Comparison of ENCODE assay signal across 8 mouse cellular contexts in genomic region chr15:63360402-63360801, GRCm38 (mm10).
DNase-seq lines count a peak whose midpoint lies in the region; ATAC-seq and TF ChIP-seq lines count a peak whose summit lies in the region.

No protein-coding gene starts in this region.

- no peak for TF ChIP-seq CTCF in kidney, postnatal 0 days (IDR thresholded peaks at IDR 0.05; ENCODE audit: low read depth)

- no peak overlapping the region for H3K4me2 ChIP-seq in kidney, postnatal 0 days (ENCODE audit: low read length)
- no peak overlapping the region for H3K4me2 ChIP-seq in kidney, embryonic 15.5 days
- no peak overlapping the region for H3K4me2 ChIP-seq in embryonic facial prominence, embryonic 14.5 days (ENCODE audit: low read depth, low read length)
- H3K4me2 ChIP-seq in heart, embryonic 16.5 days (ENCODE audit: low read depth, low read length) = no peak overlapping the region; the same call in 1 of the 2 replicates
- H3K4me2 ChIP-seq in midbrain, embryonic 13.5 days (replicated peaks) = no peak overlapping the region

- no peak overlapping the region for H3K27ac ChIP-seq in kidney, postnatal 0 days
- no peak overlapping the region for H3K27ac ChIP-seq in kidney, embryonic 15.5 days
- H3K27ac ChIP-seq in embryonic facial prominence, embryonic 14.5 days (replicated peaks; ENCODE audit: low read depth, low read length) = peak overlapping the region; percentile 67
- peak overlapping the region; percentile 40; the same call in 1 of the 2 replicates for H3K27ac ChIP-seq in heart, embryonic 16.5 days (ENCODE audit: low read length)
- H3K27ac ChIP-seq in midbrain, embryonic 13.5 days = no peak overlapping the region

- no peaks in the 10 kb centered on the region for H3K36me3 ChIP-seq in kidney, postnatal 0 days (ENCODE audit: insufficient read depth, low read length)
- H3K36me3 ChIP-seq in kidney, embryonic 15.5 days = no peaks in the 10 kb centered on the region
- H3K36me3 ChIP-seq in embryonic facial prominence, embryonic 14.5 days (ENCODE audit: control insufficient read depth, insufficient read depth, low read length) = no peaks in the 10 kb centered on the region
- no peaks in the 10 kb centered on the region for H3K36me3 ChIP-seq in heart, embryonic 16.5 days (ENCODE audit: control insufficient read depth, insufficient read depth)
- no peaks in the 10 kb centered on the region for H3K36me3 ChIP-seq in midbrain, embryonic 13.5 days

- H3K9ac ChIP-seq in kidney, postnatal 0 days (ENCODE audit: low read depth, low read length) = no peak overlapping the region
- no peak overlapping the region for H3K9ac ChIP-seq in kidney, embryonic 15.5 days
- H3K9ac ChIP-seq in embryonic facial prominence, embryonic 14.5 days (ENCODE audit: low read depth, low read length) = no peak overlapping the region
- no peak overlapping the region for H3K9ac ChIP-seq in heart, embryonic 16.5 days (ENCODE audit: low read length)
- H3K9ac ChIP-seq in midbrain, embryonic 13.5 days (replicated peaks) = no peak overlapping the region

- peak; percentile 46 for DNase-seq in kidney, postnatal 0 days (ENCODE audit: low spot score)
- peak; percentile 92 for DNase-seq in embryonic facial prominence, embryonic 14.5 days (ENCODE audit: low spot score)
- DNase-seq in lung, postnatal 25 days (ENCODE audit: low spot score) = peak; percentile 5
- DNase-seq in spleen, postnatal 36 days (ENCODE audit: low spot score in 2 of 2) = no peak
- DNase-seq in testis, postnatal 14 days (ENCODE audit: low spot score) = no peak

- 68% methylated on average over 7 of the region's 7 CpGs for WGBS in kidney, postnatal 0 days
- WGBS in kidney, embryonic 15.5 days = 70% methylated on average over 7 of the region's 7 CpGs
- 35% methylated on average over 7 of the region's 7 CpGs for WGBS in embryonic facial prominence, embryonic 14.5 days
- 48% methylated on average over 7 of the region's 7 CpGs for WGBS in heart, embryonic 16.5 days
- WGBS in midbrain, embryonic 13.5 days = 93% methylated on average over 7 of the region's 7 CpGs

- H3K27me3 ChIP-seq in kidney, postnatal 0 days (ENCODE audit: insufficient read depth, low read length) = no peaks in the 10 kb centered on the region
- no peaks in the 10 kb centered on the region for H3K27me3 ChIP-seq in kidney, embryonic 15.5 days
- no peaks in the 10 kb centered on the region for H3K27me3 ChIP-seq in embryonic facial prominence, embryonic 14.5 days (replicated peaks; ENCODE audit: control insufficient read depth, insufficient read depth, low read length)
- no peaks in the 10 kb centered on the region for H3K27me3 ChIP-seq in heart, embryonic 16.5 days (ENCODE audit: control insufficient read depth, insufficient read depth, low read length)
- no peaks in the 10 kb centered on the region for H3K27me3 ChIP-seq in midbrain, embryonic 13.5 days

- no peak overlapping the region for H3K4me3 ChIP-seq in kidney, postnatal 0 days (replicated peaks; ENCODE audit: low read depth, low read length)
- no peak overlapping the region for H3K4me3 ChIP-seq in kidney, embryonic 15.5 days (replicated peaks)
- H3K4me3 ChIP-seq in embryonic facial prominence, embryonic 14.5 days (ENCODE audit: low read depth, low read length) = no peak overlapping the region
- H3K4me3 ChIP-seq in heart, embryonic 16.5 days (ENCODE audit: low read length) = no peak overlapping the region
- H3K4me3 ChIP-seq in midbrain, embryonic 13.5 days (replicated peaks) = no peak overlapping the region

- H3K4me1 ChIP-seq in kidney, postnatal 0 days (replicated peaks; ENCODE audit: insufficient read depth, low read length) = no peaks in the 10 kb centered on the region
- no peaks in the 10 kb centered on the region for H3K4me1 ChIP-seq in kidney, embryonic 15.5 days
- no peaks in the 10 kb centered on the region for H3K4me1 ChIP-seq in embryonic facial prominence, embryonic 14.5 days (ENCODE audit: control insufficient read depth, insufficient read depth, low read length)
- H3K4me1 ChIP-seq in heart, embryonic 16.5 days (ENCODE audit: control insufficient read depth, insufficient read depth, low read length) = peaks cover 13% of the 10 kb centered on the region
- no peaks in the 10 kb centered on the region for H3K4me1 ChIP-seq in midbrain, embryonic 13.5 days (replicated peaks)

- H3K9me3 ChIP-seq in kidney, postnatal 0 days (replicated peaks; ENCODE audit: low read length) = no peaks in the 10 kb centered on the region
- H3K9me3 ChIP-seq in kidney, embryonic 15.5 days (replicated peaks) = no peaks in the 10 kb centered on the region
- H3K9me3 ChIP-seq in embryonic facial prominence, embryonic 14.5 days (ENCODE audit: control insufficient read depth, low read length) = no peaks in the 10 kb centered on the region
- H3K9me3 ChIP-seq in heart, embryonic 16.5 days (replicated peaks; ENCODE audit: control insufficient read depth, low read length) = no peaks in the 10 kb centered on the region
- no peaks in the 10 kb centered on the region for H3K9me3 ChIP-seq in midbrain, embryonic 13.5 days

- ATAC-seq in kidney, postnatal 0 days (replicated peaks; ENCODE audit: low FRiP score, low read depth) = no peak
- ATAC-seq in kidney, embryonic 15.5 days (replicated peaks; ENCODE audit: low FRiP score) = no peak
- peak; percentile 63; the same call in 1 of the 2 replicates for ATAC-seq in embryonic facial prominence, embryonic 14.5 days (ENCODE audit: low read depth)
- ATAC-seq in heart, embryonic 16.5 days (replicated peaks; ENCODE audit: extremely low read depth, insufficient read depth, low FRiP score) = peak; percentile 80; the same call in 1 of the 2 replicates
- ATAC-seq in midbrain, embryonic 13.5 days = no peak

Comparison
In these comparisons a context has a peak if more than half of its experiments do, and no peak if none do; other contexts are left out.
1. ATAC-seq: peak in embryonic facial prominence, embryonic 14.5 days (single experiment) and heart, embryonic 16.5 days (single experiment); none in kidney, postnatal 0 days (single experiment), kidney, embryonic 15.5 days (single experiment) and midbrain, embryonic 13.5 days (single experiment).
2. DNase-seq: peak in kidney, postnatal 0 days (single experiment), embryonic facial prominence, embryonic 14.5 days (single experiment) and lung, postnatal 25 days (single experiment); none in spleen, postnatal 36 days (0 of 2) and testis, postnatal 14 days (single experiment).
3. H3K27ac ChIP-seq: peak in embryonic facial prominence, embryonic 14.5 days (single experiment) and heart, embryonic 16.5 days (single experiment); none in kidney, postnatal 0 days (single experiment), kidney, embryonic 15.5 days (single experiment) and midbrain, embryonic 13.5 days (single experiment).